Mouse (Mus musculus) heart, postnatal 14 days (tissue): ENCODE measurements at regions not wholly inside any gene's neighbourhood (a gene's known extent, or its start where the extent isn't known, plus 50 kb on each side); places are given as distances from the start of the nearest gene placed in this dataset.

Source experiments
- DNase-seq, 2 experiments: peaks; one replicate each; pipeline ENCODE4 v3.0.0; 2021 to 2022
- intact Hi-C: fragments of 180-260 bp; cut with DNase I; formaldehyde crosslinking; loops from one replicate; pipeline ENCODE4 v1.15.1; 2025

DNA sequence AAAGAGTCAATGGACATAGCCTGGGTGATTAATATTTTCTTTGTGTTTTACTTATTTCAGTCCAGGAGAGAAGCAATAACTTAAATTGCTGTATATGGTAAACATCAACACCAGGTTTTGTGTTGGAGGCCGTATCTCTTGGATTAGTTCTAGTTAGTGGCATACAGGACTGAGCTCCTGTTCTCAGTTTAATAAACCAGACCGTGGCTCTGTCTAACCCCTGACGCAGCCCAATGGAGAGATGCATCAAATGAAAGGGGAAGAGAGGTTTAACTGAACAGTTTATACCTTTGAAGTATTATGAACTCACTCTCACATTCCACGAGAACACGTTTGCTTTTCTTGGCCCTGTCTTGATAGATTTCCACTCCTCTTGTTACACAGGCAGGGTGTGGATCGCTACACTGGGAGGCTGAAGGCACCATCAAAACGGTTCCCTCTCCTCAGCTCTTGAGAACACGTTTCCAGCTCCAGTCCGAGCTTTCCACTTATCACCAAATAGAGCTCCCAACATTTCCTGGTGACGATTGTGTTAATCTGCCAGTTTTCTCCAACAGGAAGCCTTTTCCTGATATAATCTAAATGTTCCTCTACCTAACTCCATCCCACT is 54.0 kb upstream of the Cerkl start:
- intact Hi-C loops: loop anchor here (5.0 kb wide), 1 partner anchor 57 kb away; no protein-coding TSS in a partner anchor
- DNase-seq: no peak

DNA sequence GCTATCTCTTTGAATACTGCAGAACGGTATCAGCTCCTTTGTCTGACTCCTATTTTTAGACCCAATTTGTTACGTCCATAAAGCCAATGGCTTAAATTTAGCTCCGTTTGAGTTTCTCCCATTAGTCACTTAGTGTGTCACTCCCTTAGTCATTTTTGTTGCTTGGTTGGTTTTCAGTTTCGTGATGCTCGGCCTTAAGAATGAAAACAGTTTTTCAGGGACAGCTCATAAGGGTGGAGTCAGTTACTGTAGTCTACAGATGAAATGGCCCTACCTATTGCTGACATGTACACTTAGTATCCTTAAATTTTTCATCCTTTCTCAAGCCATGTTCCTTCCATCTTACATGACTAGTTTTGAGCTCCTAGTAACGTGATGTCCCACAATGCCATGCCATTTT is 54.5 kb upstream of the Cerkl start:
- no peak for DNase-seq
- intact Hi-C loops: loop anchor here (5.0 kb wide), 1 partner anchor 56 kb away; no protein-coding TSS in a partner anchor

DNA sequence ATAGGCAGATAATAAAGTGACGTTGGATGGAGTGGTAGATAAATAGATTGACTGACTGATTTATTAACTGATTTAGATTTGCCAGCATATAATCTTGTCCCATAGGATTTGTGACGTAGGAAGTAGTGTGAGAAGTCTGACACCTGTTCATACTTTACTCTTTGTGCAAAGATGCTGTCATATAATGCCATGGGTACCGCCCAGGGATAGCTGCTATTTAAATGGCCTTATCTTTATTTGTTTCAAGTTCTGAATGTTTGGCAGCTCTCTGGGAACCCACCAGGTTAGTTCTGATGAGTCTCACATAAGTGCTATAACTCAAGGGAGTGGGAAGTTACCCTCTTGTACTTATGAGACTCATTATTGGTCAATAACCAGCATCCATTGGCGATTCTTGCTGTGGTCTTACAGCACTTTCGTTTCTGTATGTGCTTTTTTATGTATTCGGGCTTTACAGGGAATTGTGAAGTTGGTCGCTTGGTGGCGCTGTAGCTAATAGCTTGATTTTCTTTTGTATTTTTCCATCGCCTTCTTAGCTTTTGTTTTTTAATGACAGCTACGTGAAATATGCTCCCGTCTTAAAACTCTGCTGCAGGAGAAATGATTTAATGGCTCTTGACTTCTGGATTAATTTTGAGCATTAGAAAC is 55.2 kb upstream of the Cerkl start:
- intact Hi-C loops: loop anchor here (2.0 to 5.0 kb wide), 3 partner anchors 56 to 263 kb away; no protein-coding TSS in a partner anchor
- DNase-seq: peak; percentile 77 to 85

DNA sequence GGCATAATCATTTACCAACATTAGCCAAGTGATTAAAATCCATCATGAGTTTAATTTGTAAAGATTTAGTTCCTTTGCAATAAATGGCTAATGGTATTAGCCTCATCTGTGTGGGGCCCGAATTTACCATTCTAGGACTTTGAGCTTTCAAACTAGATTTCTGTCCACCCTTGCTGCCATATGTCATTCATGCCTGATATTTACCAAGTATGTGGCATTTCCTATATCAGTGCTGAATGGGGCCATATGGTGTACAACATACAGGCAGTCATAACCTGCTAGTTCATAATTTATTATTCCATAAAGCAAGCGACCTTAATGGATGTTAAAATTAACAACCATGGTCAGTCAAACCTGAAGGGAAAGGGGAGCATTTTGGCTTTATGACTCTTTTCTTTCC is 55.8 kb upstream of the Cerkl start:
- intact Hi-C loops: loop anchor here (2.0 to 5.0 kb wide), 3 partner anchors 55 to 262 kb away; no protein-coding TSS in a partner anchor
- no peak for DNase-seq

DNA sequence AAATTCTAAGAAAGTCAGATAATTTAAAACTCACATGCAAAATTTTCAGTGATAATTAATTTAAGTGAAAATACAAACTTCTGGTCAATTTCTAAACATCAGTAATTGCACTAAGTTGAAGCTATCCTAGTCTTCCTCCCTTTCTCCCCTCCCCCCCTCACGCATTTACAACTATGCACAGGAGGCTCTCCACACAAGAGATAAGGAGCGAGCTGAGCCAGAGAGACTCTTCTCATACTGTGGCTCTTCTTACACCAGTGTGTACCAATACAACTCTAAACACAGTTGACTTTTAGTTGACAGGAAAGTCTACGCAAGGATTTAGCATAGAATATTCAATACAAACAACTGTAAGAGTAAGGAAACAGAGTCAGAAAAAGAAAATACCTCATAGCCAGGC is 57.1 kb upstream of the Cerkl start:
- intact Hi-C loops: loop anchor here (2.0 to 5.0 kb wide), 3 partner anchors 54 to 261 kb away; no protein-coding TSS in a partner anchor
- DNase-seq: no peak

DNA sequence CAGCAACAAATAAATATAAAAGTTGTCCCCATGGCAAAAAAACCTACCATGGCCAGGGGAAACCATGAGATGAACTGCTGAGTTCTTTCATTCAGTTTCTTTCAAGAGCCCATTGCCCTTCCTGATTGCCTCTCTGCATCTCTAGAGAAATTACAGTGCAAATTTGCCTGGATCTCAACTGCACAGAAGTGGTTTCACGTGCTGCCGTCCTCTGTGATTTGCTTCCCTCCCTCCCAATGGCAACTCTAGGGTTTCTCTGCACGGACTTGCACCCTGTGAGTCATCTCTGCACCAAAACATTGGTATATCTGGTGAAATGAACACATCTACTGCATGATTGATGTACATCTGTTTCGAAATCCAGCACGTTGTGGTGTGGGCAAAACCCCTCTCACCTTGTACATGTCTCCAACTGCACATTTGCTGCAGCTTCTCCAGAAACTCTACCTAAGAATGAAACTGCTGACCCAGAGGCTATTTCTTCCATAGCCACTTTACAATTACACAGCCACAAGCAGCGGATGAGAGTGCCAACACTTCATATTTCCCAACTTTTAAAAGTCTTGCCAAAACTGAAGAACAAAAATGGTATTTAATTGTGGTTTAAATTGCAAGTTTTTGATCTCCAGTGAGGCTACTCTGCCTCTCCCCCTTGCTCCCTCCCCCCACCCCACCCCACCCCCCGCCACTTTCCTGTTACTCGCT is 61.6 kb upstream of the Cerkl start:
- intact Hi-C loops: no loop called here
- DNase-seq: no peak

DNA sequence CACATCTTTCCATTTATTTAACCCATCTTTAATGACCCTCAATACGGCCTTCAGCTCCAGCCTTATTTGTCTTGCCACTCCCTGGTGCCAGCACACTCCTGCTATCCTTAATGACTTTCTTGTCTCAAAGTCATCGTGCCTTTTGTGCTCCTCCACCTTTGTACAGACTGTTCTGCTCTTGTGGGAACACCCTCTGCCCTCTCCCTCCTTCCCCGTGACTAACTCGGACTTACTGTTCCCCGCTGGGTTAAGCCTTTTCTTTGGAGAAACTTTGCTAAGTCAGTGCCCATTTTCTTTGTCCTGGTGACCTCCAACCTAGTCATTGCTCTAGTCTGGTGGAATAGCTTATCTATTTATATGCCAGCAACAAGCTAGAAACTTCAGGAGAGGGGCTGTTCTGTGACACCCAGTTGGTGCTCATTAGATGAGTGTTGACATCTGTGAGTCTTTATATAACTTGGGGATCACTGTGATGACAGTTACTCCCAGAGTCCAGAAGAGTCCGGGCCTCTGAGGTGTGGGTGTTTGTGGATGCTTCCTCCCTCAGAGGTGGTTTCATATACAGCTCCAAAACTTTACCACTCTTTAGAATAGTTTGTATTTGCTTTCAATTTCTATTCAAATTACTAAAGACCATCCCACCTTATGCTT is 63.3 kb upstream of the Cerkl start:
- intact Hi-C loops: no loop called here
- no peak for DNase-seq

DNA sequence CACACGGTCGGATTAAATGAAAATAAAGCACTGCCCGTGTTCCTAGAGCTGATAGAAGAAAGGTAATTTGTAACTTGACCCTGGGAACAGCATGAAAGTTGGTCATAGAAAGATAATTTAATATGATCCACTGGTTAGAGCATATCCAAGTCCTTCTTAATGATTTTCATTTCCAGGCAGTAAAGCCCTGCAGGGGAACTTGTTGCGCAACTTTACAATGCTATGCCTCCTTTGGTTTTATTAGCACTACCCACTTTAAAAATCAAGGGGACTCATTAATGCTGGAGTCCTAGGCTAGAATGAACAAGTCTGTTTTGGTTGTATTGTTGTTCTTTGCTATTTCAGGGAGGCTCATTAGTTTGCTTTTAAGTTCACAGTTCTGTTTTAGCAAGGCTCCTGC is 66.9 kb upstream of the Cerkl start:
- intact Hi-C loops: no loop called here
- no peak for DNase-seq

DNA sequence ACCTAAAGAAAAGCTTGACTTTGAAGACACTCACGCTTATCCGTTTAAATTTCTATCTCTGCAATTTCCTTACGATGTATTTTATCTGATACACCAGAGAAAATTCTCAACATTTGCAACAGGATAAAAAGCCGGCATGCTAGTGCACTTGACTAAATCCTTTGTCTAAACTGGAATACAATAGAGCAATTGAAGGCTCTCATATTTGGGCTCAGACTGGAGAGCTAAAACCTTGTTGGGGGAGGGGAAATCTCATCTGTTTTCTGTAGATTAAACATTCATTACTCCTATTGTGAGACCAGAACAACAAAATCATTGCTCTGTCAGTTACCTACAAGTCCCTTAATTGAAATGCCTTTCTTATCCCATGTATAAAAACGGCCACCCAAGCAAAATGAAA is 70.9 kb upstream of the Cerkl start:
- no peak for DNase-seq
- intact Hi-C loops: no loop called here

DNA sequence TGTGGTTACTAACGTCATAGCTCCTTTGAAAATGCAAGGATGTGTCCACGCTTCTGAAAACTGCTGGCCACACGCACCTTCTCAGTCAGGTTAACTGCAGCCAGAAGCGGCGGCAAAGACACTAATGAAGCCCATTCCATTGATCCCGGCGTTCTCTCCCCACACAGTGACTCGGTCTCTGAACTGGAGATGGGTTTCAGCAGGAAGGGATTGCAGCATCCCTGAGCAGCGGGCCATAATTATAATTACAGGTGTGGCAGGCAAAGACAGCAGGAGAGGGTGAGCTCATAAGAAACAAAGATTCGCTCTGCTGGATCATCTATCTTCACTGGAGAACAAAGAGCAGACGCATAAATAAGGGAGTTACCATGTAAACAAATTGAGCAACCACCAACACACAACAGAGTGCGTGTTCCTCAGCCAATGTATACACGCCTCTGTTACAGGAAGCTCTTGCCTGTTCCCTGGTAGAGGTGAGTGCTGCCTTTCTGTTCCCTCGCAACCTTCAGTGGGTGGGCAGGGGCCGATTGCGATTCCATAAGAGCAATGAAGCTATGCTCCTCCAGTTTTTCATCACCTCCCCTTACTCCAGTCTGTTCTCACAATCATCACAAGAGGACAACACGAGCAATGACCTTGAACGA is 71.9 kb upstream of the Cerkl start:
- DNase-seq: no peak

DNA sequence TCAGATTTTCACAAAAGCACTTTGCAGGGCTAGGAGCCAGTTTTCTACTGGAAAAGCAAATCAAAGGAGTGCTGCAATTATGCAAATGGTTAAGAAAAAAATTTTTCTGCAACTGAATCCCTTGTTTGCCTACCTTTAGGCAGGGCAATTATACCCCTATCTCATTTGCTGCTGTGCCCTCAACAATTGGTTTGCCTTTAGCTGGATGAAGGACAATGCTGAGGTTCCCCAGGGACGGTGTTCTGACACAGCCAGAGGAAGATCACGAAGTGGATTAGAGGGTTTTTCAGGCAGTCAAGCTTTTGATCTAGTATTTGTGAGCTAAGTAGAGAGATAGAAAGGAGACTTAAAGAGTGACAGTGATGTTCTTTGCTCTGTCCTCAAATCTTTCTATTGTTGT is 72.6 kb upstream of the Cerkl start:
- intact Hi-C loops: no loop called here
- DNase-seq: no peak

More for the DNA sequence above, 71.9 kb upstream of the Cerkl start:
- intact Hi-C loops: no loop called here

DNA sequence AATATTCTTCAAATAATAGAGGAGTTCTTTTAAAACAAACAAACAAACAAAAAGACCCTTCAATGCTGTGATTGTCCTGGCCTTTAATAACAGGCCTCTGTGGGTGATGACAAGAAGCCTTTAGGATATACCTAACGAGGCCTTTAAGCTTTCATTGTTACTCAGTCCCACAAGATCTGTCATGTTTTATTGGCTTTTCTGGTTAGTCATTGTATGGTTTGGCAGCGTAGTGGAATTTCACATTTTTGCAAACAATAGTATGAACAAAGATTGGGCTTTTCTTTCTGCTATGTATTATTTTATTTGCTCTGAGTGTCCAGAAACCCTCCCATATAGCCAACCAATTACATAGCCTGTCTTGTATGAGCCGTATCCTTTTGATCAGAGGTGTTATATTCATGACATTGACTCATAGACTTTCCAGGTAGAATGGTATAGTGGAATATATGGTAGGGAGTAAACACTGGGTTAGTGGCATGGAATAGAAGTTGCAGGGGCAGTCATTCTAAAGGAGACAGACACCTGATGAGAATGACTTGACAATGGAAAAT is 76.1 kb upstream of the Cerkl start:
- intact Hi-C loops: no loop called here

DNA sequence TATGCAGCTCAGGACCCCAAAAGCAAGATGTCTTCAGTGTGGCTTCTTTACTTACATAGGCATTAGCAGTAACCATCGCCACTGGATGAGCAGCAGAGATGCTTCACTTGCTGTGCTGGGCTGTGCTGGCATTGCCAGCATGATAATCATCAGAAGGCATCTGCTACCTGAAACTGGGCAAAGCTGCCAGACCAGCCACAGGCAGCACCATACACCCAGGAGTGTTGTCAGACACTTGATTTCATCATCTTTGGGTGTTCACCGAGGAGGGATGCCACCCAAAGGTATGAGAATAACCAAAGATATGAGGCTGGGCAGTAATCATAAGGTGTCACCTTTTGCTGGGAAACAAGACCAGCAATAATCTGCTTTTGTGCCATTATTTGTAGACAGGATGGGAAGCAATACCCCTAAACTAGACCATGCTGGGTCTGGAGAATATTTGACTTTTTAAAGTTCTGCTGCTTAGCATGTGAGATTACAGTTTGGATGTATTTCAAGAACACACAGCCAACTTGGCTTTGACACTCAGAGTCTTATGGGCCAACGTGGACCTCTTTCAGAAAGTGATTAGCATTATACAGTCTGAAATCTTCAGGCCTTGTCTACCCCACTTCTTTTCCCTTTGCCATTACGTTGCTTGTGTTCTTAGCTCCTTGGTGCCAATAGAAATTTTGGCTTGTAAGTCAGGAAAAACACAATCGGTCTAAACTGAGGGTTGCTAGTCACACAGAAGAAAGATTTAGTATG is 80.7 kb upstream of the Cerkl start:
- peak in 1 of 2 experiments; percentile 39 for DNase-seq
- intact Hi-C loops: no loop called here

More for the DNA sequence above, 76.1 kb upstream of the Cerkl start:
- DNase-seq: no peak

DNA sequence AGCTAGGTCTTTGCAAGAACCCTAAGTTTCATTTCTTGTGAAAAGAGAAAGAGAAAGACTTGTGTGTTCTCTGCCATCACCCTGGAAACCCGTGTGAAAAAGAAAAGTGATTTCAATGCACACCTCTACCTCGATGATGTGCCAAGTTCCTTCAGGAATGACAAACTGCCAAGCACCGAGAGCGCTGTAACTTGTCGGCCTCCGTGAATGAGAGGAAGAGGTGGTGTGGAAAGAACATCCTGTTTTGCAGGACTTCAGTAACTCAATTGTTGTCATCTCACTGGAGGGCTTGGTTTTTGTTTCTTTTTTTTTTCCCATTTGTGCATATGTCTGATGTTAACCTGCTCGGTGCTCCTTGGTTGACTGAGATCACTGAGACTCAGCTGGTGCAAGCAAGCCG is 83.8 kb upstream of the Cerkl start:
- intact Hi-C loops: no loop called here
- peak; percentile 6 to 19 for DNase-seq

DNA sequence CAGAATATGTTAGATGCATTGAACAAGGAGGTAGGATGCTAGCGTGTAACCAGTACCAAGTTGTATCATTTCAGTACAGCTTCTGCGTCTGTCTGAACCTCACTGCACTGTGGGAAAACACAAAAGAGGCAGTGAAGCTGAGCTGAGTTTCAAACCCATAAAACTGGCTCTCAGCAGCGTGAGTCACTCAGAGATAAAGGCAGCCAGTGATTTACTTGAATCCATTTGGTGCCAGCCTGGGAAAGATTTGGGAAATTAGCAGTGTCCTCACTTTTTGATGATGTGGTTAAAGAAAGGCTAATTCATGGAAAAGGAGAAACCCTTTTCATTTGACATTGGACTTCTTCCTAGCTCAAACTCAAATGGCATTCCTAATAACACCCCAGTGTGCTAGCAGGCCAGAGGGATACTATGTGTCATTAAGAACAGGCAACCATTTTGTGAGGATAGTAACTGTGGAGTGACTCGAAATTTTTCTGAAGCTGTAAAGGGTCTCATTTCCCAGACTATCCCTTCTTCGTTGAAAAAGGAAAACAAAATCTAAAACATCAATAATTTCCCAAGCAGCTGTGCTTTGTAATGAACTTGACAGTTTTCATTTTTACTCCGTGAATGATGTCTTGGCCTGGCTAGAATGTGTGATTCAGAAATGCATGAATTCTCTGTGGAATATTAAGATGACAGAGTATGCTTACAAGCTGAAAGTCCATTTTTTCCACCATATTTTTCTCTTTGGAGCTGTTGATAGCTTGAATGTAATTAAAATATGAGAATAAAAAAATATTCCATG is 85.8 kb upstream of the Cerkl start:
- peak in 1 of 2 experiments; percentile 10 for DNase-seq
- intact Hi-C loops: no loop called here

DNA sequence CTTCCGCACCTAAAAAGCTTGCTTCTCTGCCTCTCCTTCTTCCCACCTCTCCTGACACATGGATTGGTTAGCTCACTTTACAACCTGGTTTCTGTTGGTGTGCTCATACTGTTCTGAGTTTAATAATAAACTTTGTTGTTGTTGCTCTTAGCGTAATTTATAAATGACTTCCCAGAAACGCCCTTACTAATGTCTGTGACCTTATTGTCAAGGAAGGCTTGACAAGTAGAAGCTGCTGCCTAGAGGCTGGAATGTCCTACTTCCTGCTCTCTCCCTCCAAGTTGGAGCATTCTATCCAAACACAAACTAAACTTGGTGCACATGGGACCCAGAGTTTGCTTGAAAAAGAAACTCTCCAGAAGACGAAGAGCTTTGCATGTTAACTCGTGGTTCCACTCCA is 86.9 kb upstream of the Cerkl start:
- intact Hi-C loops: no loop called here
- DNase-seq: peak in 1 of 2 experiments; percentile 28

DNA sequence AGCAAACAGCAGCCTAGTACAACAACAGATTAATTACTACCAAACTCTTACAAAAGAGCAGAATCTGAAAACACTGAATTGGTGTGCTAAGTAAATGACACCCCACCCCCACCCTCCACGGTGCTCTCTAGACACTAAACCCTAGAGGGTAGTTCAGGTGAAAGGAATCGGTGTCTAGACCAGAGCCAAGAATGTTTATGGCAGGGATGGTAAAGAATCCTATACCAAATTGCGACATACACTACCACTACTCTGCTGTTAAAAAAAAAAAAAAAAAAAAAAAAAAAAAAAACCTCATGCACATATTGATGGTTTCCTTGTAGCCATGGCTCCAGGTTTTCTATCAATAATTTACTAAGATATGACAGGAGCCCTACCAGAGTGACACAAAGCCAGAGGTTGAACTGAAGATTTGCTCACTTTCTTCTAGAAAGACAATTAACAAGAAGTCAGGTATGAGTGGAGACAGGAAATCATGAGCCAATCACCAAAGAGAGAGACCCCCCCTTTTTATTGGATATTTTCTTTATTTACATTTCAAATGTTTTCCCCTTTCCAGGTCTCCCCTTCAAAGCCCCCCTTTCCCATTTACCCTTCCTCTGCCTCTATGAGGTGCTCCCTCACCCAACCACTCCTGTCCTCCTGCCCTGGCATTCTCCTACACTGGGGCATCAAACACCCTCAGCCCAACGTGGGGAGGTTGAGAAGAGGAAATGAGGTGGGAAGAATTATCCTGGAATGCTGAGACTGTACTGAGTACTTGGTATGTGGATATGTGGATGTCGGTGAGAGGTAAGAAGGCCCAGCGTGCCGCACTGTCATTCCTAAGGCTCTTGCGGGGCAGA is 87.6 kb upstream of the Cerkl start:
- no peak for DNase-seq
- intact Hi-C loops: no loop called here

DNA sequence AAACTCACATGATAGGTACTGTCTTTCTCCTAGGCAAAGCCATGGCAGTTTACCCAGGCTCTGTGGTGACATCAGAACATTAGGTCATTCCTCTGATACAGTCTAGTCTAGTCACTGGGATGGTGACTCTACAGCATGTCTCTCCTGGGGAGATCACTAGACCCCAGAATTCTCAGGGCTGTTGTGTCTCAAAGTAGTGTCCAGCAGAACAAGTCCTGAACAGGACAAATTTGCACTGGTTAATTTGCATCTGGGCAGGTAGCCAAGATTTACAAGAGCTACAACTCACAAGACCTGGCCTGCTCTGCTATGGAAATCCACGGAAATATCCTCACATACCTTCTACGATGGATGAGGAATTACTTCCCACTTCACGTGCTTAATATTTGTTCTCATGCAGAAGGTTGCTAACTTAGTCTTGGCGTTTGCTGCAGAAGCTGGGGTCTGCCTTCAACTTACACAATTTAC is 88.2 kb upstream of the Cerkl start:
- no peak for DNase-seq
- intact Hi-C loops: no loop called here
